Mouse (Mus musculus): ENCODE measurements around the gene Tmem38b.

GRCm38 (mm10) chr4:53849804-53850203 lies 24.0 kb downstream of the Tmem38b start:
- no peak for TF ChIP-seq CTCF (IDR thresholded peaks at IDR 0.05; ENCODE audit: borderline replicate concordance, control insufficient read depth, extremely low read depth, insufficient read depth, low read length, poor library complexity)
- TF ChIP-seq POLR2A (IDR thresholded peaks at IDR 0.05; ENCODE audit: control insufficient read depth, extremely low read depth, insufficient read depth, low read length, poor library complexity) = no peak

Data from thymus, adult 2 months (tissue).